In the genomic region with DNA sequence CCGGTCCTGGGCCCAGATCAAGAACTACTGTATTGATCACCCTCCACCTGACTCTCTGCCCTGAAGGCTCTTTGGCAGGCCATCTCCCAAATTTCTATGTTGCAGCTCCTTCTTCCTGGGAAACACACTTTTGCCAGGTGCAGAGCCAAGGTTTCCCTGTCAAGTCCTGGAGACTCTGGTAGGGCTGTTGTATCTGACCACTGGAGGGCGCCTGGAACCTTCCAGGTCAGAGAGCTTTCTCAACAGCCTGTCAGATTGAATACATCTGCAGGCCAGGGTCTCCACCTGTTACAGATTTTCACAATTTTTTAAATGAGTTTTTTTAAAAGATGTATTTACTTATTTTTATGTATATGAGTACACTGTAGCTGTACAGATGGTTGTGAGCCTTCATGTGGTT, we compare ENCODE assay signal across 9 mouse cellular contexts. TPM values are rescaled to one million over a fixed set of nuclear protein-coding genes. Genes with fewer than 3 reads are reported as not detected.
DNase-seq lines count a peak whose midpoint lies in the region; ATAC-seq and TF ChIP-seq lines count a peak whose summit lies in the region.
"Had no signal": no experiment of that assay in that cellular context is flagged by ENCODE, and none has a peak within 500 bp of the region (broad histone marks: within the 10 kb centered on the region; RNA-seq: fewer than 3 reads in every experiment).

No protein-coding gene starts in this region.

- no peak overlapping the region for H3K9ac ChIP-seq in hindbrain, embryonic 11.5 days (ENCODE audit: low read depth, low read length)
- H3K9ac ChIP-seq in hindbrain, embryonic 13.5 days, result no peak overlapping the region
- H3K9ac ChIP-seq in forebrain, postnatal 0 days, result no peak overlapping the region
- H3K9ac ChIP-seq in intestine, postnatal 0 days (ENCODE audit: low read depth, low read length), result no peak overlapping the region
- H3K9ac ChIP-seq: embryonic facial prominence, embryonic 15.5 days had no signal

- WGBS in hindbrain, embryonic 11.5 days, result 41% methylated on average over 2 of the region's 2 CpGs
- 38% methylated on average over 2 of the region's 2 CpGs for WGBS in hindbrain, embryonic 13.5 days
- WGBS in forebrain, postnatal 0 days, result 33% methylated on average over 2 of the region's 2 CpGs
- 29% methylated on average over 2 of the region's 2 CpGs for whole genome bisulfite sequencing in intestine, postnatal 0 days
- WGBS in limb, embryonic 10.5 days, result 40% methylated on average over 2 of the region's 2 CpGs
- WGBS in thymus, adult 2 months, result 39% methylated on average over 2 of the region's 2 CpGs

- no peaks in the 10 kb centered on the region for H3K36me3 ChIP-seq in hindbrain, embryonic 11.5 days (ENCODE audit: control insufficient read depth, insufficient read depth, low read length)
- no peaks in the 10 kb centered on the region for H3K36me3 ChIP-seq in hindbrain, embryonic 13.5 days
- no peaks in the 10 kb centered on the region for H3K36me3 ChIP-seq in forebrain, postnatal 0 days (ENCODE audit: insufficient read depth)
- H3K36me3 ChIP-seq in intestine, postnatal 0 days (ENCODE audit: control insufficient read depth, insufficient read depth), result no peaks in the 10 kb centered on the region
- H3K36me3 ChIP-seq in limb, embryonic 10.5 days, result no peaks in the 10 kb centered on the region
- H3K36me3 ChIP-seq in thymus, adult 2 months (ENCODE audit: control insufficient read depth, insufficient read depth, low read length), result no peaks in the 10 kb centered on the region
- H3K36me3 ChIP-seq: embryonic facial prominence, embryonic 15.5 days had no signal

- no peaks in the 10 kb centered on the region for H3K4me1 ChIP-seq in hindbrain, embryonic 11.5 days (replicated peaks; ENCODE audit: control insufficient read depth, insufficient read depth, low read length)
- H3K4me1 ChIP-seq in hindbrain, embryonic 13.5 days (replicated peaks), result no peaks in the 10 kb centered on the region
- H3K4me1 ChIP-seq in forebrain, postnatal 0 days (ENCODE audit: insufficient read depth), result no peaks in the 10 kb centered on the region
- H3K4me1 ChIP-seq in intestine, postnatal 0 days (replicated peaks; ENCODE audit: control insufficient read depth, insufficient read depth, low read length), result no peaks in the 10 kb centered on the region
- H3K4me1 ChIP-seq in limb, embryonic 10.5 days, result no peaks in the 10 kb centered on the region
- no peaks in the 10 kb centered on the region for H3K4me1 ChIP-seq in thymus, adult 2 months (replicated peaks; ENCODE audit: control insufficient read depth, insufficient read depth, low read length)

- H3K4me3 ChIP-seq in hindbrain, embryonic 11.5 days (ENCODE audit: low read depth, low read length), result no peak overlapping the region
- H3K4me3 ChIP-seq in hindbrain, embryonic 13.5 days, result no peak overlapping the region
- H3K4me3 ChIP-seq in forebrain, postnatal 0 days (ENCODE audit: low read depth, low read length), result no peak overlapping the region
- H3K4me3 ChIP-seq in intestine, postnatal 0 days (ENCODE audit: low read depth, low read length), result no peak overlapping the region
- H3K4me3 ChIP-seq in limb, embryonic 10.5 days, result no peak overlapping the region
- H3K4me3 ChIP-seq in thymus, adult 2 months (ENCODE audit: control insufficient read depth, insufficient read depth, low read length), result no peak overlapping the region
- H3K4me3 ChIP-seq: embryonic facial prominence, embryonic 15.5 days had no signal

- peak; percentile 82 for DNase-seq in hindbrain, embryonic 11.5 days (ENCODE audit: low spot score)
- DNase-seq in brain, embryonic 14.5 days (ENCODE audit: low read depth), result peak; percentile 78
- peak; percentile 62 for DNase-seq in forebrain, postnatal 0 days
- DNase-seq in limb, embryonic 10.5 days (ENCODE audit: low spot score), result peak; percentile 80
- peak; percentile 30 for DNase-seq in ovary, adult 18-20 months (ENCODE audit: low spot score)
- peak; percentile 63 for DNase-seq in thymus, adult 2 months

- H3K27ac ChIP-seq in hindbrain, embryonic 11.5 days (ENCODE audit: low read depth, low read length), result no peak overlapping the region
- no peak overlapping the region for H3K27ac ChIP-seq in hindbrain, embryonic 13.5 days
- H3K27ac ChIP-seq in forebrain, postnatal 0 days (ENCODE audit: low read depth, low read length), result no peak overlapping the region
- no peak overlapping the region for H3K27ac ChIP-seq in intestine, postnatal 0 days (ENCODE audit: low read depth, low read length)
- H3K27ac ChIP-seq in limb, embryonic 10.5 days, result no peak overlapping the region
- H3K27ac ChIP-seq in thymus, adult 2 months (ENCODE audit: control insufficient read depth, insufficient read depth, low read length), result no peak overlapping the region
- H3K27ac ChIP-seq: embryonic facial prominence, embryonic 15.5 days had no signal

- TF ChIP-seq POLR2A in brain, embryonic 14.5 days (IDR thresholded peaks at IDR 0.05; ENCODE audit: borderline replicate concordance, extremely low read depth, insufficient read depth, insufficient read length, poor library complexity, severe bottlenecking), result no peak
- no peak for TF ChIP-seq POLR2A in thymus, adult 2 months (IDR thresholded peaks at IDR 0.05; ENCODE audit: control insufficient read depth, extremely low read depth, insufficient read depth, low read length, poor library complexity)

- H3K4me2 ChIP-seq in hindbrain, embryonic 11.5 days (replicated peaks; ENCODE audit: low read depth, low read length), result no peak overlapping the region
- H3K4me2 ChIP-seq in hindbrain, embryonic 13.5 days, result no peak overlapping the region
- H3K4me2 ChIP-seq in forebrain, postnatal 0 days (ENCODE audit: low read depth), result no peak overlapping the region
- H3K4me2 ChIP-seq in intestine, postnatal 0 days (replicated peaks; ENCODE audit: low read depth), result no peak overlapping the region
- H3K4me2 ChIP-seq: embryonic facial prominence, embryonic 15.5 days had no signal

- peak; percentile 31; the same call in 1 of the 2 replicates for ATAC-seq in hindbrain, embryonic 11.5 days (ENCODE audit: low FRiP score)
- no peak for ATAC-seq in hindbrain, embryonic 13.5 days (ENCODE audit: low FRiP score)
- peak; percentile 30; the same call in 1 of the 2 replicates for ATAC-seq in forebrain, postnatal 0 days
- ATAC-seq in intestine, postnatal 0 days, result no peak

- peak; percentile 82 for TF ChIP-seq CTCF in brain, embryonic 14.5 days (IDR thresholded peaks at IDR 0.05; ENCODE audit: borderline replicate concordance, extremely low read depth, insufficient read depth, insufficient read length)
- peak; percentile 73 for TF ChIP-seq CTCF in forebrain, postnatal 0 days (IDR thresholded peaks at IDR 0.05; ENCODE audit: low read depth)
- peak; percentile 87 for TF ChIP-seq CTCF in intestine, postnatal 0 days (IDR thresholded peaks at IDR 0.05; ENCODE audit: low read depth)
- no peak for TF ChIP-seq CTCF in thymus, adult 2 months (IDR thresholded peaks at IDR 0.05; ENCODE audit: borderline replicate concordance, control insufficient read depth, extremely low read depth, insufficient read depth, low read length, poor library complexity)

- H3K9me3 ChIP-seq in hindbrain, embryonic 11.5 days (ENCODE audit: control insufficient read depth, low read length), result no peaks in the 10 kb centered on the region
- no peaks in the 10 kb centered on the region for H3K9me3 ChIP-seq in hindbrain, embryonic 13.5 days
- H3K9me3 ChIP-seq in forebrain, postnatal 0 days (ENCODE audit: low read length), result no peaks in the 10 kb centered on the region
- H3K9me3 ChIP-seq in intestine, postnatal 0 days (ENCODE audit: control insufficient read depth), result no peaks in the 10 kb centered on the region
- H3K9me3 ChIP-seq in limb, embryonic 10.5 days (replicated peaks), result no peaks in the 10 kb centered on the region
- H3K9me3 ChIP-seq: embryonic facial prominence, embryonic 15.5 days had no signal

- no peaks in the 10 kb centered on the region for H3K27me3 ChIP-seq in hindbrain, embryonic 11.5 days (ENCODE audit: control insufficient read depth, insufficient read depth, low read length)
- H3K27me3 ChIP-seq in hindbrain, embryonic 13.5 days, result no peaks in the 10 kb centered on the region
- no peaks in the 10 kb centered on the region for H3K27me3 ChIP-seq in forebrain, postnatal 0 days (ENCODE audit: insufficient read depth, low read length)
- no peaks in the 10 kb centered on the region for H3K27me3 ChIP-seq in intestine, postnatal 0 days (replicated peaks; ENCODE audit: control insufficient read depth, insufficient read depth, low read length)
- H3K27me3 ChIP-seq in limb, embryonic 10.5 days (ENCODE audit: low read depth, poor library complexity, severe bottlenecking), result no peaks in the 10 kb centered on the region
- H3K27me3 ChIP-seq in thymus, adult 2 months (ENCODE audit: control insufficient read depth, insufficient read depth, low read length), result no peaks in the 10 kb centered on the region
- H3K27me3 ChIP-seq: embryonic facial prominence, embryonic 15.5 days had no signal

RNA-seq across cellular contexts. Expression of a gene that starts 31.2 kb away (rescaled TPM):
- 0.43 and 0.60 TPM in 2 replicates for polyA plus RNA-seq in hindbrain, embryonic 11.5 days (2014; fragmentation: Nextera tagmentation; extraction: Ambion mirVana)
- polyA plus RNA-seq in hindbrain, embryonic 13.5 days (2015; fragmentation: Nextera tagmentation; extraction: Ambion mirVana), result 0.78 and 1.0 TPM in 2 replicates
- polyA plus RNA-seq in brain, embryonic 14.5 days (2012; rRNA removed), result 1.1 and 1.3 TPM in 2 replicates
- total RNA-seq in forebrain, postnatal 0 days (2014; rRNA removed), result 2.7 and 2.9 TPM in 2 replicates
- polyA plus RNA-seq in forebrain, postnatal 0 days (2015; fragmentation: Nextera tagmentation; extraction: Ambion mirVana), result 1.3 and 2.3 TPM in 2 replicates
- polyA plus RNA-seq in intestine, postnatal 0 days (2015; fragmentation: Nextera tagmentation; extraction: Ambion mirVana), result 0.37 and 0.39 TPM in 2 replicates
- 0.55 and 0.71 TPM in 2 replicates for polyA plus RNA-seq in limb, embryonic 10.5 days (2016; fragmentation: Nextera tagmentation; extraction: Ambion mirVana)
- 1.6 TPM in 2 replicates for polyA plus RNA-seq in thymus, adult 2 months (2012; rRNA removed)

RNA-seq across cellular contexts. Expression of a gene that starts 47.8 kb away (rescaled TPM):
- 12.5 and 14.3 TPM in 2 replicates for polyA plus RNA-seq in hindbrain, embryonic 11.5 days (2014; fragmentation: Nextera tagmentation; extraction: Ambion mirVana)
- 15.9 and 17.6 TPM in 2 replicates for polyA plus RNA-seq in hindbrain, embryonic 13.5 days (2015; fragmentation: Nextera tagmentation; extraction: Ambion mirVana)
- 15.1 and 19.6 TPM in 2 replicates for polyA plus RNA-seq in brain, embryonic 14.5 days (2012; rRNA removed)
- 27.3 and 30.7 TPM in 2 replicates for total RNA-seq in forebrain, postnatal 0 days (2014; rRNA removed)
- polyA plus RNA-seq in forebrain, postnatal 0 days (2015; fragmentation: Nextera tagmentation; extraction: Ambion mirVana), result 20.4 and 22.9 TPM in 2 replicates
- polyA plus RNA-seq in intestine, postnatal 0 days (2015; fragmentation: Nextera tagmentation; extraction: Ambion mirVana), result 7.3 and 8.1 TPM in 2 replicates
- 8.4 and 9.5 TPM in 2 replicates for polyA plus RNA-seq in limb, embryonic 10.5 days (2016; fragmentation: Nextera tagmentation; extraction: Ambion mirVana)
- 4.9 and 6.5 TPM in 2 replicates for polyA plus RNA-seq in thymus, adult 2 months (2012; rRNA removed)

Comparison
In these comparisons a context has a peak if more than half of its experiments do, and no peak if none do; other contexts are left out.
1. ATAC-seq: peak in hindbrain, embryonic 11.5 days (single experiment) and forebrain, postnatal 0 days (single experiment); none in hindbrain, embryonic 13.5 days (single experiment) and intestine, postnatal 0 days (single experiment).
2. DNase-seq: peak in every context shown above with its lines; median percentile 82 in hindbrain, embryonic 11.5 days; 80 in limb, embryonic 10.5 days; 78 in brain, embryonic 14.5 days; 63 in thymus, adult 2 months; 62 in forebrain, postnatal 0 days; 30 in ovary, adult 18-20 months.